Mouse (Mus musculus) lung, postnatal 0 days (tissue): ENCODE measurements around the gene Lrrc8a.

ENCODE experiments used
- CTCF ChIP-seq: IDR thresholded peaks from 2 replicates; pipeline ENCODE4 v1.5.1; 2016; ENCODE audit warnings: antibody characterized with exemption, mild to moderate bottlenecking
- EP300 ChIP-seq: IDR thresholded peaks from 2 replicates; pipeline ENCODE4 v1.6.1; 2016; ENCODE audit warnings: antibody characterized with exemption, mild to moderate bottlenecking, control low read depth

GRCm38 (mm10) chr2:30237881-30238280 is 366 bp downstream of the Lrrc8a start:
- TF ChIP-seq CTCF (no peak), EP300 (no peak)
